Mouse (Mus musculus): ENCODE results near the gene Aff3.

Aff3 gene

DNA sequence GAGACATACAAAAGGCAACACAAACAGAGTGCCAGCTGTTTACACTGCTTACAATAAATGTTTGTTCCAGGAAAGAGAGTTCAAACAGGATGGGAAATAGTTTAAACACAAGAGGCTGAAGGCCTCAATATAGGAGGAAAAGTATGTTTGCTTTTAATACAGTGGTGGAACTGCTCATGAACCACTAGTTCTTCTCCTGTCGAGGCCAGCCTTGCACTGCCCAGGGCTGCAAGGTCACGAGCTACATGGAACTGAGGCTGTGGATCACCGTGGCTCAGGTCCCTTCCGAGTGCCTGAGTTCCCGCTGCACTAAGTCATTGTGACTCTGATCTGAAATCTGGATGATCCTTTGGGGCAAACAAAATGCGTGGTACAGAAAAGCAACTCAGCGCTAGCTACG, 73.6 kb downstream of the Aff3 start:
- DNase-seq, result no peak

- no peak for DNase-seq
Measured at GRCm38 (mm10) chr1:38588741-38589140, 76.0 kb downstream of the Aff3 start.

GRCm38 (mm10) chr1:38582328-38582727, 82.4 kb downstream of the Aff3 start:
- no peak for DNase-seq

- DNase-seq, result no peak
Measured at GRCm38 (mm10) chr1:38580572-38580971, 84.2 kb downstream of the Aff3 start.

DNA sequence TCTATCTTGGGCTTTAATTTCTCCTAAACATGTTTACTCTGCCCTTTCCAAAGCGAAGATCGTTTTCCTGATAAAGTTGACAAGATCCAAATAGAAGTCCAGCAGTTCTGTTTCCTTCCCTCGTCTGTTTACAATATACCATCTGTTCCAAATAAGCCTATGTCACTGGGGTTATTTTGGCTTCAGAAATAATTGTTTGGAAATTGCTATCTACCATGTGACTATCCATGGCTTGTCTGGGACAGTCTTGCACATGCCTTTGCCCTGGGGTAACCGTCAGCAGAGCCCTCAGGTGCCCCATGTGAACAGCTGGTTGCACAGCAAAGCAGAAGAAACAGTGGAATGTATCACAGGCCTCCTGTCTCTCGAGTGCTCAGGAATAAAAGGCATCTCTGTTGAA, 86.4 kb downstream of the Aff3 start:
- no peak for DNase-seq

DNA sequence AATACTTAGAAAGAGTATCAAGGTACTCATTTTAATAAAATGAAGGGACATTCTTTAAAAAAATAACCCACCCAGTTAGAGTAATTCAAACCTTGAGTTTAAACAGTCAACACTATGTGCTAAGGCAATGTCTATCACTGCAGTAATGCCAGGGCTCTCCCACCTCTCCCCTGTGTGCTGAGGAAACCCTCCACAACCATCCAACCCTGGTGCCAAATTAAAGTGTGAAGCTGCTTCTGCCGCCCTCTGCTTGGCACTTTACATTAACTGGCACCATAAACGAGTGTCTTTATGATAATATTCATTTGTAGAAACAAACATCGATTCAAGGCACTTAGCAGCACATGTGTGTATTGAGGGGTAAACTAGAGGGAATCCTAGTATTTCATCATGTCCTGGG, 97.0 kb downstream of the Aff3 start:
- DNase-seq, result no peak

DNA sequence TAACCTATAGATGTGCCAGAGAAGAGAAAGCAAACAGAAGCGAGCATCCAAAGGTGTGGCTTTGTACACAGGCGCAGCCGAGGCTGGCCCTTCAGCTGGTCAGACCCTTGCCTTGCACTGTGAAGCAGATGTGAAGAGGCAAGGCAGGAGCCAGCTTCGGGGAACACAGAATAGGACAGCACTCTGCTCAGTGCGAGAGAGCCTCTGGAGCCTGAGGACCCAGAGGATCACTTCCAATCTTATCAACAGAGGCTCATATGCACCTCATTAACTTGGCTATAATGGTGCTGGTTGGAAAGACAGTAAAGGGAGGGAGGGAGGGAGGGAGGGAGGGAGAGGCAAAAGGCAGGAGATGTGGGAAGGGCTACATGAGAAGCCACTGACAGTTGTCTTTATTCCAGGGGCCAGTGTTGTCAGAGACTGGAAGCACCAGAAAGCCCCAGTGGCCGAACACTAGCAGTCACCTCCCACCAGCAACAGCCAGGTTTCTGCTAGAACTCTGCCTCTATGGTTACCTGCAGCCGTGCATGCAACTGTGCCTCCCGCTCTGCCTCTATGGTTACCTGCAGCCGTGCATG, 98.6 kb downstream of the Aff3 start:
- no peak for DNase-seq

DNA sequence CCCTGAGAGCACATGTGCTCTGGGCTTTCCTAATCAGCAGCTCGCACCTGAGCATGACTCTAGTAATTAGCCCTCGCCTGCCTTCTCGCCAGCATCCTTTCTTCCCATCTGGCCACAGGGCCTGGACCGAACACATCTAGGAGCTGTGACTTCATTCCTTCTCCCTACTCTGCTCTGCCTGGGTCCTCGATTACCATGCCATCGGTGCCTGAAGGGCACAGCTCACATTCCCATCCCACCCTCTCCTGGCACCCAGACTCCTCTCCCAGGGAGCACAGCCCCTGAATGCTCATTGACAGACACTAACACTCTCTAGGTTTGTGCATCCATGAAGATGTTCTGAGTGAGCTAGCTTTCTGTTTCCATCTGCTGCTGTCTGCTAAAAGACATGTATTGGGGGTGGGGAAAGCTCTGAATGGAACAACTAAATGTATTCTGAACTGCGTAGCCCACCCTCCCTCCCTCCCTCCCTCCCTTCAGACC, 99.4 kb downstream of the Aff3 start:
- DNase-seq, result no peak

- no peak for DNase-seq
Measured at GRCm38 (mm10) chr1:38562397-38563199, 102.2 kb downstream of the Aff3 start.

GRCm38 (mm10) chr1:38561331-38561730, 103.4 kb downstream of the Aff3 start:
- no peak for DNase-seq

DNA sequence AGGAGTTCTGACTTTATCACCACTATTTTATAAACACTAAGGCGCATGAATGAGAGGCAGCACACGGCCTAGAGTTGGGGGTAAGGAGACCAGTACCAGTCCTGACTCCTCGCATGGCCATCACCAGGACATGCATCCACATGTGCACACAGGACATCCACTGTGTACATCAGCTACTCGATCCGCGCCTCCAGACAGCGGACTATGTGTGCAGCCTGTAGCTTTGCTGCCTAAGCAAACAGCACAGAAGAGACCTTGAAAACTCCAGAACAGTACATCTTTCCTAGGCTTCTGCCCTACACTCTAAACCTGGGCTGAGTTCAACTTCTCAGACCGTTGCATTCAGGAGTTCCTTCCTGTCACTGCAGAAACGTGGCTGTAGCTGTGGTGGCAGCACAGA, 104.1 kb downstream of the Aff3 start:
- DNase-seq, result no peak

- no peak for DNase-seq
Measured at GRCm38 (mm10) chr1:38557615-38558014, 107.1 kb downstream of the Aff3 start.

DNA sequence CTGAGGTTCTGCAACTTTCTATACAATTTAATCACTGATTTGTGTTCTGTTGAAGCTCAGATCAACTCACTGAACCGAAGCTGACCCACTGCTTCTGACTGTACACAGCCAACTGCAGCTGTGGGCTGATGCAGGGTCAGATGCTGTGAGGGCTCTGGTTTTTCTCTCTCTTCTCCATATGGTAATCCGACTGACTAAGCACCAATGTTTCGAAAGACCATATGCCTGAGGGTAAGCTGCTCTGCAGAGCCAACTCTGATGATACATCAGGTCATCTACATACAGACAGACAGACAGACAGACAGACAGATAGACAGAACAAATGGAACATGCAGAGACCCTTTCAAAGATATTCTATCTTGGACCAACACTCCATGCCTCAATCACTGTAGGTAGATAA, 110.2 kb downstream of the Aff3 start:
- no peak for DNase-seq

- peak; percentile 68 for DNase-seq
Measured at GRCm38 (mm10) chr1:38553090-38553489, 111.7 kb downstream of the Aff3 start.

GRCm38 (mm10) chr1:38550579-38550978, 114.2 kb downstream of the Aff3 start:
- no peak for DNase-seq

GRCm38 (mm10) chr1:38548671-38549661, 115.8 kb downstream of the Aff3 start:
- no peak for DNase-seq

GRCm38 (mm10) chr1:38547685-38548084, 117.1 kb downstream of the Aff3 start:
- DNase-seq, result no peak

DNA sequence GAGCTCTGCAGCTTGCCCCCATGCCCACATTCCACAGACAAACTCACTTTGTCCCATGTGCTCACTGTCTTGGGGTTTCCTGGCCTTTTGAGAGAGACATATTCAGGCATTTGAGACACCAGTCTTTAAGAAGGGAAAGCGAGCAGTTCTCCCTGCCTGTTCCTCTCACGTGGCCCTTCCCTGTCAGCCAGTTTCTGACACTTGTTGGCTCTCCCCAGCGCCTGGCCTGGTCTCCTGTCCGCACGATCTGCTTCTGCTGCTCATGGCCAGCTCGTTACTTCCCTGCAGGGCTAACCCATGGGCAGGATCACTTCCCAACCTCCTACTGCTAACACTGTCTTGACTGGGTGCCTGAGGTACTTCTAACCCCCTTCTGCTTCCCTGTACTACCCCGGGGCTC, 118.1 kb downstream of the Aff3 start:
- DNase-seq, result no peak

DNA sequence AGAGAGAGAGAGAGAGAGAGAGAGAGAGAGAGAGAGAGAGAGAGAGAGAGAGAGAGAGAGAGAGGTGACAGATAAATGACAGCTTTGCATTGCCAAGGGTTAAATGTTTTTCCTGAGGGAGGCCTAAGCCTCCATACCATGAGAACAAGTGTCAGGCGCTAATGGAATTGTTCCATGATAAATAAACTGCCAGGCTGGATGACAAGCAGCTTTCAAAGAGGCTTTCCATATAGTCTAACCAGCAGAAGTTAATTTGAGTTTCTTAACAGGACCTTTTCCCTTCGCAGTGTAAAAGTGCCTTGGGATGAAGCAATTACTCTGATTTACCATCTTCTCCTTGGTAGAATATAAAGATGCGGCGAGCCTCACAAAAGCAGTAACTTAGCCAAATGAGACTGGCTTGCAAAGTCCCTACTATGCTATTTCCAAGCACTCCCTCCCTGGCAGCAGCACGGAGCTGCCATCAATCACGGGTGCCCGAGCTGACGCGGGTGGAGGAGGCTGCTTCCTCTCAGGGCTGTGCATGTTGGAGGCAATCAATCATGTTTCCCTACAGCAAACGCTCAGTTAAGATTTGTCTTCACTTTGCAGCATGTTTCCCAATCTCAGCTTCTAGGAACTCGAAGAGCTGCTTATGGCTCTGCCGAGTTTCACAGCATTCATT, 119.3 kb downstream of the Aff3 start:
- no peak for DNase-seq

DNA sequence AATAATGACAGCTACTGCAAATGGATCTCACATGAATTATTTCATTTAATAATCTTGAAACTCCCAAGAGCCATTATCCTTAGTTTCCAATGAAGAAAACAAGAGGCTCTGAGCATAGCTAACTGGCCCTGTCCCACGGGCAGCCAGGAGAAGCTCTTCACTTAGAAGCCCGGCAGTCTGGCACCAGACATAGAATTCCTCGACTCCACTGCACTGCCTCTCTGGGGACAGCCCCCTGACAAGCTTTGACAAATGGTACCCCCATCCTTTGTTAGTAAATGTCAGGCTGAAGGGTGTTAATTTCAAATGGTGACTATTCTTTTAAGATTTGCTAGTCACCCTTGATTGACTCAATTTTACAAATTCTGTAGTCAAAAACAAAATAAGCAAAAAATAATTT, 120.3 kb downstream of the Aff3 start:
- DNase-seq, result no peak

DNA sequence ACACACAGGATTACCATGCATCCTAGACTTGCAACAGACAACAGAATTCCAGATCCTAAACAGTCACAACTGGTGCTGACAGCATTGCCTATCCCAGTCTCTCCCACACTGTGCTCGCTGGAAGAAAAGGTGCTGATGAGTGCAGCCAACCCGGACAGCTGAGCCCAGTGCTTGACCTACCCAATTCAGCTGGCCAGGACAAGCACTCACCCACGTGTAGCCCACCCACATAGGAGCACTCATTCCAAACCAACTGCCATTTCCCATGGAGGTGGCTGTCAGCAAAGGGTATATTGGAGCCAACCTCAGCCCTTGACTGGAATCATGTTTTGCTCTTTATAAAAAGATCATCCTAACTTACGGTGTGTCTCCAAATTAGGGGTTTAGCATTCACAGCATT, 123.2 kb downstream of the Aff3 start:
- no peak for DNase-seq

DNA sequence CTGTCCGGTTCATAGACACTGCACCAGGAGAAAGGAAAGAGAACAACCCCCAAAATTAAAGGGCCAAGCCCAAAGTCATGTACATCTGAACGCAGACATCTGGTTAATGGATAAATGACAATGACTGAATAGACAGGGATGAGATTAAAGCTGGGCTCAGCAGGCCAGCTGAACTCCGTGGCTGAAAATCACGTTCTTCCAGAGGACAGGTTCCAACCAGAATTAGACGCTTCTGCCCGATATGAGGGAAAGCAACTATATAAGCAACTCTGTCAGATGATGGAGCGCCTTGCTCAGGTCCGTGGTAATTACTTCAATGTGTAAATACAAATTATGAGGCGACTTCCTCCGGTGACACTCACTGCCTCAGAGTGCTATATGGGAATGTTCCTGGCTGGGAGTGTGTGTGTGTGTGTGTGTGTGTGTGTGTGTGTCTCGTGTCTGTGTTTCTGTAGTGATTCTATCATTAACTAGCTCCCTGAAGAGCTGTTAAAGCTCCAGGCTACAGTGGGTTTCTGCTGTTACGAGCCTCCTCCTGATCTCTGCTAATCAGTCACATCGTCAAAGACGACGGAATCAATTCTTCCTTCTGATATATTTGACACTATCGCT, 127.7 kb downstream of the Aff3 start:
- DNase-seq, result no peak
